Mouse (Mus musculus) cerebellum, adult 11-12 months (tissue): ENCODE data around the gene Tgm5.
"Not testable (repeated sequence)": the region's sequence is repeated elsewhere in the genome, so short reads cannot be mapped to it uniquely, and the experiment has no call there.

ENCODE experiments used
- DNase-seq: peaks from one replicate; pipeline ENCODE4 v3.0.0; 2022

Tgm5 gene

DNA sequence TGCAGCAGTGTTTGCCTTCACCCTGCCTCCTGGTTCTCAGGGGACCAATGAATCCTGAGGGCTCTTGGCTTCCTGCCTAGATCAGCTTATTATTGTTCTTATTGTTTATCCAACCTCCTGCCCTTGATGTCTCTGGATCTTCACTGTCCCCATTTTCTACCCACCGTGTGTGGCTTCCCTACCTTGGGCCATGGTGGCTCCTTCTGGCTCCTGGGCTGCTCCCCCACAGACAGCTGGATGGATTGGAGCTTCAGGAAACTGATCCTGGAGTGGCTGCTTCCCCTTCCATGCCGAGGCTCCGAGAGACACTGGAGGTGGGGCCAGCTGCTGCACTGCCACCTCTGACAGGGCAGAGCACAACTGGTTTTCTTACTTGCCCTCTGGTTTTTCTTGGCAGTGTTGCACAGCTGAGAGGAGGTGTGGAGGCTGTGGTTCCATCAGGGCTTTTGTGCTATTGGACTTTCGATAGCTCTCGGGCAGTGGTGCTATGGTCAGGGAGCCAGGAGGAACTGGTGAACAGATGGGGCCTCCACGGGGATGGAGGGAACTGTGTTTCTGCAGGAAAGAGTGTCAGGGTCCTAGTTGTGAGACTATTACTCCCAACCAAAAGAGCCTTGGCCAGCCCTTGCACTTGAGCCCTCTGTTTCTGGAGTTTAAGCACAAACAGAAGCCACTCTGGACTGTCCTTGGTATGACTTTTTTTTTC lies at the start of gene Tgm5:
Gene Tgm5, minus strand, starts transcription at position 362 of the 706 bp plus-strand sequence.
- peak; percentile 61 for DNase-seq

DNA sequence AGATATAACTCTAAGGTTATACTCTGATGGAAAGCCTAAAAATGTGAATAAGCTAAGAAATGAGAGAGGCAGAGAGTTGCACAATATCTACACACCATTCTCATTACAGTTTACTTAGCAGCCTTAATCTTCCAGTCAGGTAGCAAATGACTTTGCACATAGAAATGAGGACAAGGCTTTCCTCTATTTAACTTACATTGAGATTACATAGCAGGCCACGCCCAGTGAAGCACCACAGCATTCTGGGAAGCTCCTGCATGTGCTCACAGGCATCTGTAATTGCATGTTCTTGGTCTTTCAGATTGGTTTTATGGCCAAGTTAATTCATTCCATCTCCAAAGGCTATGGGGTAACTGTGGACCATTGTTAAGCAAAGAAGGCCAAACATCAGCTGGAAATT lies 47.2 kb upstream of the Tgm5 start:
- DNase-seq, result no peak

DNA sequence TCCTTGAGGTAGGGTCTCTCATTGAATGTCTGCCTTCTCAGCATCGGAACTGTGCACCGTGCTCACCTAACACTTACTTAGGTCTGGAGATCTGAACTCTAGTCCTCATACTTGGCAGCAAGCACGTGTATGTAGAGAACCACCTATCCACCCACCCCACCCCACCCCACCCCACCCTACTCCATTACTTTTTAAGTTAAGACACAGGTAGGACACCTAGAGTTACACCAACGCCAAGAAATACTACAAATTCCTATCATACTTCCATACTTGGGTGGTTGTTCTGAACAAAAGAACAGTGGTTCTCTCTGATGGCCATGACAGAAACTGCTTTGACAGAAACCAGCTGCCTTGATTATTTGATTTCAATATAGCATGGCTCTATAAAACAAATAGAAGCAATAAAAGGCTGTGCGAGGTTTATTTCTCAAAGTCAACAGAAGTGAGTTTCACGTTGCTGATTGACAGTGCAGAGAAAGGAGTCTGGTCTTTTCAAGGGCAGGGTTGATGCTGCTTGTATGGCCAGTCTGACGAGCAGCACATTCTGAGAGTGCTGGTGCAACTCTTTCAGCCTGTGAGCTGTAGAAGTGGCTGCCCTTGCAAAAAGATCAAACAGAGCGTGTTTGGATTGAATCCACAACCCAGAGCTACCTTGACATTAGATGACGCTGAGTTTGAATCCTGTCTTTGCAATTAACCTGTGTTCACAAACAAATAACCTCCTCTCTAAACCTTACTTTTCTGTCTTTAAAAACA lies 43.4 kb upstream of the Tgm5 start:
- DNase-seq, result no peak

DNA sequence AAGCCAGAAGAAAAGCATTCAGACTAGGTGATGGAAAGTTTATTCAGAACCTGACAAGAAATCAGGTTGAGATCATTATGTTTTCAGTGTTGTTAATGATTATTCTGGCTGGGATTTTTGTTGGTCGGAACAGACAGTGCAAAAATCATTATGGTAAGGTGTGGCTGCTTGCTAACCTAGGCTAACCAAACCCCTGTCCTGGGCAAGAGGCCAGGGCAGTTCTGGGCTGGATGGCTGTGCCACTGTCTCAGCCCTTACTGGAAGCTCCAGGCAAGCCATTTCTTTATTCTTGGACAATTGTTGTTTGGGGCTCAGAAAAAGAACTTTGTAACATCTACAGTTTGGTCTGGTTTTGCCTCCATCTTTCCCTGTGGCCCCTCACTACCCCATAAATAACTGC lies 41.9 kb upstream of the Tgm5 start:
- DNase-seq, result no peak

DNA sequence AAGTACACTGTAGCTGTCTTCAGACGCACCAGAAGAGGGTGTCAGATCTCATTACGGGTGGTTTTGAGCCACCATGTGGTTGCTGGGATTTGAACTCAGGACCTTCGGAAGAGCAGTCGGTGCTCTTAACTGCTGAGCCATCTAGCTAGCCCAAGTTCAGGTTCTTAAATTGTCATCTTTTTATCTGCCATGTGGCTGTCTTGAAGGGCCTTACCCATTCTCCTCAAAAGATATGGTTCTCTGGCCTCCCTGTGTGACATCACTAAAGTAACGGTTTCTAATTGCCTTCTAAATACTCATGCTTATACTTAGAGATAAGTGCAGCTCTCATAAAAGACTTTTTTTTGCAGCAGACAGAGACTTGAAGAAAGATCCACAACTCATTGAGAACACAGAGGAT lies 40.7 kb upstream of the Tgm5 start:
- not testable (repeated sequence) for DNase-seq

DNA sequence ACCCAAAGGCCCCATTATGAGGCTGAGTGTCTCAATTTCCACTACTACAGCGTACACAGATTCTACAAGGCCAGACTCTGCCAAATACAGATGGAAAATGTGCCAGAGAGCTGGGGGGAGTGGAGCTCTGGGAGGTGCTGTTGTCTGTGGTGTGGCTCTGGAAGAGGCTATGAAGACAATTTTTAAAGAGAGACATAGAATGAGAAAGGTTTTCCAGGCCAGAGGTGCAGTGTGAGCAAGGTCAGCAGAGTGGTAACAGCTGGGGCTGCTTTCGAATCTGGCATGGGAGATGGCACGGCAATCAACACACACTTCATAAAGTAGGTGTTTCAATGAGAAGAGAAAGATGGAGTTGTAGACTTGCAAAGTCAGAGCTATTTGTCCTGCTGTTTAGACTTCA lies 33.6 kb upstream of the Tgm5 start:
- no peak for DNase-seq

GRCm38 (mm10) chr2:121115418-121115817 lies 29.8 kb upstream of the Tgm5 start:
- DNase-seq, result no peak

DNA sequence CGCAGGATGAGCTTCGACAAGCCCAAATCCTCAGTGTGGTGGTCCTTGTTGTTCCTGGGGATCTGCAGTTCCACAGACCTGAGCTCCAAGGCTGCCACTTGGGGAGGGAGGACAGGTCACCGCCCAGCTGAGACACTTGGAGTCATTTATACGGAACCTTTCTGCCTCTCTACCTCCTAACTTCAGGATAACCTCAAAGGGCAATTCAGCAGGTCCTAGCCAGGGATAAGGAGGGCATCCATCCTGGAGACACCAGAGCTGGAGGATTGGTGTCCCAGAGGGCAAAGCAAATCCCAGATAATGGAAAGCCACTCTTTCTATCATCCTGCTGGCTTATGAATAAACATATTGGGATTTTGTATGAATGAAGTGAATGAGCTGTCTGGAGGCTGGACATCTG lies 24.1 kb upstream of the Tgm5 start, which contains the start of gene Tgm7:
Gene Tgm7, minus strand, starts transcription at position 101 of the 400 bp plus-strand sequence.
- no peak for DNase-seq

GRCm38 (mm10) chr2:121105940-121106339 lies 20.3 kb upstream of the Tgm5 start:
- DNase-seq, result no peak

- peak; percentile 64 for DNase-seq
Observed at GRCm38 (mm10) chr2:121102051-121102450, 16.4 kb upstream of the Tgm5 start.

GRCm38 (mm10) chr2:121089751-121090150 lies 4.1 kb upstream of the Tgm5 start:
- DNase-seq, result no peak

DNA sequence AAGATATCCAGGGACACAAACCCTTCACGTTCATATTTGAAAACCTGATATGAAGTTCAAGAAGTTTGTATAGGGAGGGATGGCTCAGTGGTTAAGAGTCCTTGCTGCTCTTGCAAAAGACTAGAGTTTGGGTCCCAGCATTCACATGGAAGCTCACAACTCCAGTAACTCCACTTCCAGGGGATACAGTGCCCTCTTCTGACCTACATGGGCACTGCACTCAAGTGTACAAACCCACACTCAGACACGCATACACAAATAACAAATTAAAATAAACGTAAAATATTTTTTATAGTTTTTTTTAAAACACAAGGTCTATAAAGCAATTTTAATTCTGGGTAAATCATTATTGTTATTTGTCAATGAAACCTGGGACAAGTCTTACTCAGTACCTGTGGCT lies 2.9 kb upstream of the Tgm5 start:
- no peak for DNase-seq

GRCm38 (mm10) chr2:121082626-121083025 lies 3.0 kb downstream of the Tgm5 start:
- no peak for DNase-seq

DNA sequence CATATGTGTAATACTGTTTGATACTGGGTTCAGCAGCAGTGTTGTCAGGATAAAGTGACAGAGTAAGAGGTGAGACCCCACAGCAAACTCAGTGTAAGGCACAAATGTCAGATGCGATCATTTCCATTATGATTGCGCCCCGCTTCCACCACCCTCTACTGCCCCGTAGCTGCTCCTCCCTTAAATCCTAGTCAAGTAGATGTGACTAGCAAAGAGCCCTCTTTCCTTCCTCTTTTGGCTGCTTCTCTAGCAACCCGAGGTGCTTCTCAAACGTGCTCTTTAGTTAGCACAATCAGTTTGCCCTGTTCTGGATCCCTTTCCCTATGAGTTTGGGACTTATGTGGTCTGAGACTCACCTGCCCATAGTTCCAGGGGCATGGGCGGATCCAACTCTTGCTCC lies 10.9 kb downstream of the Tgm5 start:
- DNase-seq, result no peak

DNA sequence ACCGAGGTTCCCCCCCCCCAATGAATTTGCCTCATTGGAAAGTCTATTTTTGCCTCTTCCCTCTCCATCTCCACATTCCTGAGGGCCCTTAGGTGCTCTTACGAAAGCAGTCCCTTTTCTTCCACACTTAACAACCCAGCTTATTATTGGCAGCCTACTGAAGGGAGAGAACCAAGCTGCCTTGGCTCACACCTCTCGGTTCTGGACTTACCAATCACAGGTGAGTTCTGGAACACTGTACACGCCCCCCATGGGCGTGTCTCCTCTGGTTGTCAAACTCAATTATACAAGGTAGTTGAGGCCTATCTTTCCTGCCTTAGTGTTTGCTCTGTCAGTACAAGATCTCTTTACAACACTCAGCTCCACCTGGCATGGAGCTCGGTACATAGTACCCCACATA lies 13.8 kb downstream of the Tgm5 start:
- no peak for DNase-seq

- no peak for DNase-seq
Observed at GRCm38 (mm10) chr2:121069506-121069905, 16.1 kb downstream of the Tgm5 start.

DNA sequence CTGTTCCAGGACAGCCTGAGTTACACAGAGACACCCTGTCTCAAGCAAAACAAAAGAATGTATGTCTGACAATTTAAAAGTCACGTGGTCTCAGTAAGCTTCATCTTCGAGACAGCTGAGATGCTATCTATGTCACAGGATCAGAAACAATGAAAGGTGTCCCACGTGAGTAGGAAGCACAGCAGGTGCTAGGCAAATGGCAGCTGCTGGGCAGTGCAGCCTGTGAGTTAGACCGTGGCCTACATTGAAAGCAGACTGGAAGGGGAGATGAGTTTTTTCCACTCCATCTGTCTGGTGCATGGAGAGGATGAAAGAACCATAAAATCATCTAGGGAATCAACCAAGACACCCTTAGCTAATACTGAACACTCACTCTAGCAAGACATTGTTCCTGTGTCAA lies 18.5 kb downstream of the Tgm5 start:
- DNase-seq, result no peak

DNA sequence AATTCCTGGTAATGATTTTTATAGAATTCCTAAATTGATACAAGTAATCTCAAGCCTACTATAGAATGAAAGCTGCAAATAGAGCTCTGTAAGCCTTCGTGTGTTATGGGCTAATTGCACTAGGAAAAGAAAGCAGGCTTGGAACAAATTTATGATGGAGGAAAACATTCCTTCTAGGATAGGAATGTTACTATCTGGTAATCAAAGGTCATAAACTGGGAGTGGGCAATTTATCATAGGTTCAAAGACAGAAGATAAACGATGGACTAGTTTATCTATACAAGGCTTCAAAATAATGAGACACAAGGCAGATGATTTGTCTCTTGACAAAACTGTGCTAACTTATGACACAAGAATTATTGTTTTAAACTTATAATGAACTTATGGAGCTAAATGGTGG lies 24.3 kb downstream of the Tgm5 start:
- DNase-seq, result no peak

DNA sequence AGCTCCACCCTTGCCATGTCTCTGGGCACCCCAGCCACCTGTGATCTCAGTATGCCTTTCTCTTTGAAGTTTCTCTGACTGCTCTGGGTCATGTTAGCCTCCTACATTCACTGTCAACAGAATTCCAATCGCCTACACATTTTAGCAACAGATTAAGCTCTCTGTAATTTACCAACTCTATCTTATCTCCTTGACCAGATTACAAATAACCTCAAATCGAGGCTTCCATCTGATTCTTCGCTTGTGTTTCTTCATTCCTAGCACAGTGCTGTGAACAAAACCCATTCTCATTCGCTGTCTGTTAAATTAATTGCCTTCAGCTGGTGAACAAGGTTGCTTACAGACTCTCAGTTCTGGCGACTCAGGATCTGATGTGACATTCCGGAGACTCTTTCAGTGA lies 27.6 kb downstream of the Tgm5 start:
- DNase-seq, result no peak

DNA sequence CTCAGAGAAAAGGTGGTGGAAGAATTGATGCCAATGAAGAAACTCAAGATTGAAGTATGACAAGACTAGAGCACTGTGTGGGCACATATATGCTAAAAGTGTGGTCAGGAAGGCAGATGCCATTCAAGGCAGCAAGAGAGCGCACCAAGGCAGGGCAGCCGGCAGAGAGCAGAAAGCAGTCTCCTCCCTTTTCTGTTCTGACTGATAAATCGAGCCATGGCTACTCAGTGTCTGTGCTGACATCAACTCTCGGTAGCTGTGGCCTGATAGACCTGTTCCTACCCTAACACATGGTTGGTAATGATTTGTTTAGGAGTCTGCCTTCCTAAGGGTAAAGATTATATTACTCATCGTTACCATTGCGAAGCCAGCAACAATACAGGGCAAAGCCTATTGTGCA lies 29.7 kb downstream of the Tgm5 start:
- no peak for DNase-seq

DNA sequence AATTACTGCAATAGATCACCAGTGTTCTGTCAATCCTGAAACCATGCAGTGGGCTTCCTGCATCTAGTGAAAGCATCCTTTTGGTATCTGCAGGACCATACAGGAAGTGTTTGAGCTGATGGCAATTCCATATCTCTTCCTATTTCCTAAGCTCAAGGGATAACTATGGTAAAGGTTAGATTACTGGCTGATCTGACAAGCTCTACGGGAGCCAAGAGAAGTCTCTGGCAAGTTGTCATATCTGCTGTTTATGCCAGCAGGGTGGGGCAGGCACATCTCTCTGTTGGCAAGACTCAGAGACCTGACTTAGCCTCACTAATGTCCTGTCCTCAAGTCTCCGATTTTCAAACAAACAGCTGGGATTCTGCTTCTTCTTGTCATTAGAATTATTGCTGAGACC lies 31.6 kb downstream of the Tgm5 start:
- DNase-seq, result peak; percentile 39

GRCm38 (mm10) chr2:121052176-121052575 lies 33.5 kb downstream of the Tgm5 start:
- no peak for DNase-seq

DNA sequence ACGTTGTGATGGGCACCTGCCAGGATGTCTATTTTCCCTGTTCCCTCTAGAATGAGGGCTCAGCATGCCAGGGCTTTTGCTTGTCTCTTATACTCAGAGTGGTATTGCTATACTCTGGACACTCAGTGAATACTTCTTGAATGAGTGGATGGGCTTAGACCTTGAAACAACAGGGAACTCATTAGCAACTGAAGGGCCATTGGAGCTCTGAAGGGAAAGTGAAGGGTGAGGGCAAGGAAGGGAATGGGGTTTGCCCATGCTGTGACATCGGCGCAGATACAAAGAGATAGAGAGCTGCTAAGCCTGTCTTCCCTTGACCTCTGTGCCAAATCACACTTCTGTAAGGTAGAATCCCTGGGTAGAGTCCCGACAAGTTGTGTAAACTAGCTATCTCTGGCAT lies 40.0 kb downstream of the Tgm5 start:
- no peak for DNase-seq

DNA sequence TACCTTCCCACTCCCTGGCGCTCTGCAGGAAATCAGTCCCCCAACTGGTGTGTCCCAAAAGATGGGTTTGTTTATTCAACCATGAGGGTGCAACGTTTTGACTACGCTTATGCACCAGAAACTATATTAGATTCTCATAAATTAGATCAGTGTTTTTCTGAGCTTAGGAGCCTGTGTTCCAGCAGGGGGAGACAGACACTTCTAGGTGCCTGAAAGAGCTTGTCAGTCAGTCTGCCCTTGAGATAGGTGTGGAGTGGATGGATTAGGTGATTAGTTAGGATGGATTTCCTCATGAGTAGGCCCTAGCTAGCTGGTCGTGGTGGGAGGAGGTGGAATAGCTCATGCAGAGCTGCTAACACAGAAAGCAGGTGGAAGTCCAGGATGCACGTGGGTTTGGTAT lies 44.5 kb downstream of the Tgm5 start:
- DNase-seq, result peak; percentile 23

DNA sequence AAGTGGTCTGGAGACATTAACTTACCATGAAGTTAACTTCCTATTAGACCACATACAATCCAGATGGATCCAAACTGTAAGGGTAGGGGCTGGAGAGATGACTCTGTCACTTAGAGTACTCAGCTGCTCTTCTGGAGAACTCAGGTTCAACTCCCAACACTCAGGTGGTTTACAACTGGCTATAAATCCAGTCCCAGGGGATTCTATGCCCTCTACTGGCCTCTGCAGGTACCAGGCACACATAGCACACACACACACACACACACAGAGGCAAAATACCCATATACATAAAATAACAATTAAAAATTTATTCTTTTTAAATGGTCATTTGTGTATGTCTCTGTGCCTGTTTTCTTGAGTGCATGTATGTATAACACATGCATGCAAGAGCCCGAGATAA lies 46.3 kb downstream of the Tgm5 start:
- DNase-seq, result no peak
